Mouse (Mus musculus) MEL (cell line): ENCODE results near the gene Mapk8ip3.

Experiments
- CTCF ChIP-seq, 3 experiments: IDR thresholded peaks in 2 of 3; conservative IDR thresholded peaks in 1 of 3; 2 replicates each; pipeline ENCODE4 v1.5.1; 2011 to 2012; ENCODE audit warnings: low read length in 3 of 3, low read depth in 2 of 3, mild to moderate bottlenecking in 2 of 3, improper control_type of control experiment in 1 of 3, inconsistent platforms in 1 of 3, mixed read lengths in 1 of 3, moderate library complexity in 1 of 3; ENCODE audit not compliant: control insufficient read depth in 1 of 3, insufficient read depth in 1 of 3, poor library complexity in 1 of 3, severe bottlenecking in 1 of 3
- SIN3A ChIP-seq: IDR thresholded peaks from 2 replicates; pipeline ENCODE4 v1.6.1; 2012; ENCODE audit warnings: low read length, improper control_type of control experiment, inconsistent platforms
- ZC3H11A ChIP-seq: IDR thresholded peaks from 2 replicates; pipeline ENCODE4 v1.6.1; 2012; ENCODE audit warnings: low read depth, mild to moderate bottlenecking, inconsistent platforms, low read length, improper control_type of control experiment

GRCm38 (mm10) chr17:24895571-24896240 is 41.1 kb downstream of the Mapk8ip3 start:
- no peak for TF ChIP-seq CTCF (IDR thresholded peaks at IDR 0.05 in 2 of 3, conservative IDR thresholded peaks at IDR 0.05 in 1 of 3; ENCODE audit: control insufficient read depth in 1 of 3, insufficient read depth in 1 of 3, low read depth in 2 of 3, low read length in 3 of 3, poor library complexity in 1 of 3, severe bottlenecking in 1 of 3)
- TF ChIP-seq SIN3A: no peak; the same call in 1 of the 2 replicates
- no peak for TF ChIP-seq ZC3H11A
